Mouse (Mus musculus): Measurements from ENCODE around the gene Olfr718-ps1.

Olfr718-ps1 gene

DNA sequence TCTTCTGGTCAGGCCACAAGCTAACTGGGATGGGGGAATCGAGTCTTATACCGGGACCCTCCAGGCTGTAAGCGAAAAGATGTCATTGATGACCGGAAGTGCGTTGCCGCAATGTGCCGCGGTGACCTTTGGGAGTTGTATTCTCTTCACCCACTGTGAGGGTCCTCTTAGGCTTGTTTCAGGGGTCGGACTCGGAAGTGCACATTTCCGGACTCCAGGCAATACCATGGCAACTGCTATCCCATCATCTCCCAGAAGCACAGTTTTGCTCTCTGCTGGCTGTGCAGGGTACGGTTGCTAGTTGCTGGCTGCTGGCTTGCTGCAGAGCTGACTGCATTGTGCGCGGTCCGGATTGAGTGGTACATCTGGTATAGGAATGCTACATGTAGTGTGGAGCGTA, 18.3 kb downstream of the Olfr718-ps1 start:
- in situ Hi-C loops (cut with MboI, MseI): no loop called here

DNA sequence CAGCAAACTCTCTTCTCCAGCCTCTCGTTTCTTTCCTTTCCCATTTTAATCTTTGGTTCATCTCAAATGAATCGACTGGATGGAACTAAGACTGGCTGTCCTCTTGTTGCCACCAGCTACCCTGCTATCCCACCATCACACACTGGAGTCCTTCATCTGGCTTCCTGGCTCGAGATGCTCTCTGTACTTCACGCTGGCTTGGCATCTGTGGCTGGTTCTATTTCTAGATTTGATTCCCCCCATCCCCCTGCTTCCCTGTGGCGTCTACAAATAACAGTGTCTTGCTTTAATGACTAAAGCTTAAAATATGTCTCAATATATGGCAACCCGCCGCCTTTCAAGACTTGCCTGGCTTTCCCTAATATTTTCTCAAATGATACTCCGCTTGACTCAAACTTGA, 19.5 kb downstream of the Olfr718-ps1 start:
- in situ Hi-C loops (cut with MboI, MseI): no loop called here

DNA sequence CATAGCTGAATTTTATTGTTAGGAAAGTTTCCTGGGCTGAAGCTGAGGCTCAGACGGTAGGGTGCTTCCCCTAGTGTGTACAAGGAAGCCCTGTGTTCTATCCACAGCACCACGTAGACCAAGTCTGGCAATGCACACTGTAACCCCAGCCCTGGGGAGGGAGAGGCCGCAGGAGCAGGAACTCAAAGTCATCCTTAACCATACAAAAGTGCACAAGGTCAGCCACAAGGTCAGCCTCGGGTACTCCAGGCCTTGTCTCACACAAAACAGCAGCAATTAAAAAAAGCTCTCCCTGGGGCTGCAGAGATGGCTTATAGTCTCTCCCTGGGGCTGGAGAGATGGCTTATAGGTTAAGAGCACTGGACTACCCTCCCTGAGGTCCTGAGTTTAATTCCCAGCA, 20.5 kb downstream of the Olfr718-ps1 start:
- in situ Hi-C loops (cut with MboI, MseI): no loop called here

GRCm38 (mm10) chr5:143126089-143126488, 21.3 kb downstream of the Olfr718-ps1 start:
- in situ Hi-C loops (cut with MboI, MseI): no loop called here

GRCm38 (mm10) chr5:143125601-143126000, 21.8 kb downstream of the Olfr718-ps1 start:
- in situ Hi-C loops (cut with MboI, MseI): no loop called here

GRCm38 (mm10) chr5:143124805-143125378, 22.5 kb downstream of the Olfr718-ps1 start:
- in situ Hi-C loops (cut with MboI, MseI): no loop called here

GRCm38 (mm10) chr5:143122673-143123072, 24.7 kb downstream of the Olfr718-ps1 start:
- in situ Hi-C loops (cut with MboI, MseI): no loop called here

DNA sequence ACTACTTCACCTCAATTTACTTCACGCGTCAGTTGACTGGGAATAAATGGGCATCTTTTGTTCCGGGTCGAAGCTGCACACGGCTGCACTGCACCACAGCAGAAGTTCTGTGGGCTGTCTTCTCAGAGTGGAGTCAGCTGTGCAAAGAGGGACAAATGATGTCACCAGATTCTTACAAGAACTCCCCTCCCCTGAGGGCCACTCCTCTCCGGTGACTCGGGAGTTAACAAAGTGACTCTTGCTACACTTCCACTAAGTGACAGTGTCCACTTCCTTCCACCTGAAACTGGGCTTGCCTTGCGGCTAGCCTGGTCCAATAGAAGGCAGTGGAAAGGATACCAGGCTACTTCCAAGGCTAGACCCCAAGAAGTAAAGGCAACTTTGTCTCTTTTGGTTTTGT, 25.3 kb downstream of the Olfr718-ps1 start:
- in situ Hi-C loops (cut with MboI, MseI): no loop called here

DNA sequence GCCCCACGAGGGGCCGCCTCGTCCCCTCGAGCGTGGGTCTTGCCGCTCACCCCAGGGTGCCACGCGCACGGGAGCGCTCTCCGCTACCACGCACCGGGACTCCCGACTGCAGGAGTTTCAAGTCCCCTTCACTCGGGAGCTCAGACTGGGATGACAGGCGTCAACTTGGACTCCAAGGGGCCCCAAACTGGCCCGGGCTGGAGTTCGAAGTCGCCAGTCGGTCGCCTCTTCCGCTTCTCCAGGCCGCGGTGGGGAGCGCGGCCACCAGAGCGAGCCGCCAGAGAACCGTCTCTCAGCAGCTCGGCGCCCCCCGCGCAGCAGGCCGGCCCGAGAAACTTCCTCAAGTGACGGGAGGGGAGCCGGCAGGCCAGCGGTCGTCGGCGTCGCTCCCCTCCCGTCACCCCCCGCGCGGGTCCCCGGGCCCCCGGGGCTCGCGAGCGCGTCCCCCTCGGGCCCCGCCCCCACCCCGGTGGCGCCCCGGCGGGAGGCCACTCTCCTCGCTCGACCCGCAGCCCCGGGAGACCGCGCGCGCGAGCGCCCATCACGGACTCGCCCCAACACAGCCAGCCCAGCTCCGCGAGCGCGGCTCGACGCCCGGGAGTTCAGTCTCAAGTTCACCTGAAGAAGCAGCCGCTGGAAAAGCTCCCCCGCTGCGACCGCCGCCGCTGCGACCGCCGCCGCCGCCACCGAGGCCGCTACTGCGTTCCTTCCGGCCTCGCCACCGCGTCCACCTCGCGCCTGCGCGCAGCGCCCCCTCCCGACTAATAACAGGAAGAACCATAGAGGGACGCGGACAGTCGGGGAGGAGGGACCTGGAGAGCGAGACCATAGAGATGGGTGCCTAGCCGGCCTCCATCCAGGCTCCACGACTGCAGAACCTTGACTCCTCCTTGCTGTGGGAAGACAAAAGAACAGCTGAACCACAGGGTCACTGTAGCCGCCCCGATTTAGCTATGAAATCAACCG, 34.8 kb downstream of the Olfr718-ps1 start, which contains the start of gene Rnf216:
Gene Rnf216 (minus strand): TSS at position 714 of the 966 bp plus-strand sequence.
- in situ Hi-C loops (cut with MboI, MseI): no loop called here

DNA sequence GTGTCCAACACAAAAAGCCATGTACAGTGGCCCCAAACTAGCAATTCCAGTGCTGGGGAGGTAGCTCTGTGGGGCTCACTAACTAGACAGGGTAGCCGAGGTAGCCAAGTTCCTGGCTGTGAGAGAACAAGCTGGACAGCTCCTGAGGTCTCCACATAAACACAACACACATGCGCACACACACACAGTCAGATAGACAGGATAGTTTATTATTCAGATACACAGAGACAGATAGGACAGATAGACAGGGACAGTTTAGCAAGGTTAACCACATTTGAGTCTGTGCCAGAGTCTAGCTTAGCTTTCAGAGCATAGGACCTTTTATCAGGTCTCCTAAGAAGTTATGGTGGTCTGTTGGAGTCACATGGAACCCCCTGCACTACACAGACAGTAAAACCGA, 40.5 kb downstream of the Olfr718-ps1 start:
- in situ Hi-C loops (cut with MboI, MseI): no loop called here

GRCm38 (mm10) chr5:143103231-143103630, 44.1 kb downstream of the Olfr718-ps1 start:
- in situ Hi-C loops (cut with MboI, MseI): no loop called here

- in situ Hi-C loops (cut with MboI, MseI): no loop called here
Measured at GRCm38 (mm10) chr5:143101626-143102025, 45.8 kb downstream of the Olfr718-ps1 start.

GRCm38 (mm10) chr5:143095256-143095655, 52.1 kb downstream of the Olfr718-ps1 start:
- in situ Hi-C loops (cut with MboI, MseI): no loop called here

- in situ Hi-C loops (cut with MboI, MseI): no loop called here
Measured at GRCm38 (mm10) chr5:143092891-143093290, 54.5 kb downstream of the Olfr718-ps1 start.

DNA sequence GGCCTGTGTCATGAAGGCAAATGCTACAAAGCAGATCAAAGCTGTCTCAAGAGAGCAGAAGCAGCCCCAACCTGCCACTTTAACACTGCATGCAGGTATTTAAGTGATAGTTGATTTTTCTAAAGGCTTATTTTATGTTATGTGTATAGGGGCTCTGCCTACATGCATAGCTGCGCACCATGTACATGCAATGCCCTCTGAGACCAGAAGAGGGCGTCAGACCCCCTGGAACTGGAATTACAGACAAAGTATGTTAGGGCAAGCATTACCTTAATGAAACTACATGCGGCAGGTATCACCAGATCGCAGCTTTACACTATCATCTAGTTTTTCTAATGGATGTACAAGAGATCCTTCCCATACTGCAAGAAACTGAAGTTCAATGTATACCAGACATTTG, 62.5 kb downstream of the Olfr718-ps1 start:
- in situ Hi-C loops (cut with MboI, MseI): no loop called here
